Mouse (Mus musculus) intestine, embryonic 16.5 days (tissue): ENCODE measurements around the gene Mcrip2. TPM values are rescaled to one million over a fixed set of nuclear protein-coding genes. Genes with fewer than 3 reads are reported as not detected.

Experiments
- ATAC-seq: fragments of 200-750 bp; cut with Nextera tagmentation; 2 replicates; pipeline ENCODE4 v1.8.0; 2017; ENCODE audit warnings: moderate TSS enrichment, moderate library complexity
- H3K27ac ChIP-seq: fragments of 300-500 bp; sonication (generic); 2 replicates; pipeline ENCODE4 v1.5.1; 2014; ENCODE audit warnings: mild to moderate bottlenecking, low read length
- H3K27me3 ChIP-seq: fragments of 300-500 bp; sonication (generic); replicated peaks from 2 replicates; pipeline ENCODE4 v1.6.1; 2014; ENCODE audit warnings: low read length, control low read depth, mixed read lengths; ENCODE audit not compliant: control insufficient read depth, insufficient read depth
- H3K36me3 ChIP-seq: fragments of 300-500 bp; sonication (generic); 2 replicates; pipeline ENCODE4 v1.6.1; 2014; ENCODE audit warnings: low read length, control low read depth; ENCODE audit not compliant: control insufficient read depth, insufficient read depth
- H3K4me1 ChIP-seq: fragments of 300-500 bp; sonication (generic); 2 replicates; pipeline ENCODE4 v1.6.1; 2014; ENCODE audit warnings: low read length, control low read depth, mixed read lengths; ENCODE audit not compliant: control insufficient read depth, insufficient read depth
- H3K4me2 ChIP-seq: fragments of 300-500 bp; sonication (generic); 2 replicates; pipeline ENCODE4 v1.6.1; 2014; ENCODE audit warnings: low read depth, low read length, control low read depth
- H3K4me3 ChIP-seq: fragments of 300-500 bp; sonication (generic); 2 replicates; pipeline ENCODE4 v1.5.1; 2014; ENCODE audit warnings: mild to moderate bottlenecking, low read length
- H3K9ac ChIP-seq: fragments of 300-500 bp; sonication (generic); 2 replicates; pipeline ENCODE4 v1.6.1; 2014; ENCODE audit warnings: low read depth, low read length
- H3K9me3 ChIP-seq: fragments of 300-500 bp; sonication (generic); 2 replicates; pipeline ENCODE4 v1.6.1; 2016; ENCODE audit warnings: low read length, control low read depth; ENCODE audit not compliant: control insufficient read depth
- WGBS: fragments of 180-500 bp; shearing (Covaris S2); extraction: QIAGEN DNeasy Blood & Tissue Kit; methylation state at CpG from one replicate; pipeline ENCODE4 v1.1.7; 2014; 5-methylcytosine and 5-hydroxymethylcytosine counted together
- polyA plus RNA-seq: library from polyadenylated mRNA; unstranded; fragments of >200 nt; fragmentation: Nextera tagmentation; extraction: Ambion mirVana; gene quantifications from 2 replicates; pipeline ENCODE4 v1.2.1, GENCODE M21; 2015

Mcrip2 gene
- polyA plus RNA-seq, 1 experiment from 2014 or later = 89.3 TPM

DNA sequence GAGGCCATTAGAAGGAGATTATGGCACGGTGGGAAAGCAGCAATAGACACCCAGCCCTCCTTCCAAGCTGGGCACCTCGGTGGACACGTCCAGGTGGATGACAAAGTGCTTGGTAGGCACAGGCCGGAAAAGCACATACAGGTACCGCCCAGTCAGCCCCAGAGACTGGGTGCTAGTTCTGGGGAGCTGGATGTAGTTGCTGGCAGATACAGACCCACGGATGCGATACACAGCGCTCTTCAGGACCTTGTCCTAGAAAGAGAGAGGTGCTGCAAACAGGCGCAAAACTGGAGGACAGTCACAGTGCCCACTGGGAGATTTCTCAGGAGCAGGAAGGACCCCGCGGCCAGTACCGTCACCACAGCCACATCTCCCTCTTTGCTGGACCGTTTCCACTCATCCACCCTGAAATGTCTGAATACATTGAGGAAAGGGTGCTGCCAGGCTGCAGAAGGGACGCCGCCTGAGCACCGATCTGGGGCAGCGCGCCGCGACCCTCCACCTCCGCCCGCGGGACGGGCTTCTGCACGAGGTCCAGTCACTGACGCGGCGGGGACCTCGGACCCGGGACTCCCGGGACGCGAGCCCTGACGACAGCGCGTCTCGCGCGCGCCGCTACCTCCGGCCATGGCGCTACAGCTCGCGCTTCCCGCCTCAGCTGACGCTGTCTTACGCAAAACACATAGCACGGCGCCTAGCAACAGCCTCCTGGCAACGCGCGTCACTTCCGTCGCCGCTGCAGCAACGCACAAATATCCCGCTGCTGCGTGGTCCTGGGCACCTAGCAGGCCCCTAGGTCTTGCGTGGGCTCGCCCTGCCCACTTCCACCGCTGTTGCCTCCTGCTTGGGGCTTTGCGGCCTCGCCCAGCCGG is 7.5 kb downstream of the Mcrip2 start, which contains the start of gene Wdr90:
TSS of gene Wdr90 (minus strand) at position 670 of the 872 bp plus-strand sequence.
- peak within 1 kb of the TSS; percentile 86 for H3K9ac ChIP-seq
- H3K4me2 ChIP-seq = peak within 1 kb of the TSS; percentile 96
- H3K27ac ChIP-seq = peak within 1 kb of the TSS; percentile 78
- peaks cover 24% of the 10 kb centered on the region for H3K4me1 ChIP-seq
- ATAC-seq = peak; percentile 92
- H3K4me3 ChIP-seq = peak within 1 kb of the TSS; percentile 75
- no peaks in the 10 kb centered on the region for H3K9me3 ChIP-seq
- 2% methylated on average over 65 of the region's 65 CpGs for WGBS
- H3K36me3 ChIP-seq = no peaks in the 10 kb centered on the region
- no peaks in the 10 kb centered on the region for H3K27me3 ChIP-seq

- Histone ChIP-seq H3K36me3 (no peaks in the 10 kb centered on the region), H3K27ac (no peak overlapping the region), H3K27me3 (no peaks in the 10 kb centered on the region), H3K9me3 (no peaks in the 10 kb centered on the region), H3K4me1 (peaks cover 21% of the 10 kb centered on the region), H3K9ac (peak overlapping the region; percentile 86), H3K4me2 (0 out of 2 replicates have a peak overlapping the region, but pooled peaks have one; percentile 96), H3K4me3 (0 out of 2 replicates have a peak overlapping the region, but pooled peaks have one; percentile 75)
- WGBS = 87% methylated on average over 6 of the region's 6 CpGs
- no peak for ATAC-seq
Measured at GRCm38 (mm10) chr17:25860229-25860628, 8.3 kb downstream of the Mcrip2 start.

DNA sequence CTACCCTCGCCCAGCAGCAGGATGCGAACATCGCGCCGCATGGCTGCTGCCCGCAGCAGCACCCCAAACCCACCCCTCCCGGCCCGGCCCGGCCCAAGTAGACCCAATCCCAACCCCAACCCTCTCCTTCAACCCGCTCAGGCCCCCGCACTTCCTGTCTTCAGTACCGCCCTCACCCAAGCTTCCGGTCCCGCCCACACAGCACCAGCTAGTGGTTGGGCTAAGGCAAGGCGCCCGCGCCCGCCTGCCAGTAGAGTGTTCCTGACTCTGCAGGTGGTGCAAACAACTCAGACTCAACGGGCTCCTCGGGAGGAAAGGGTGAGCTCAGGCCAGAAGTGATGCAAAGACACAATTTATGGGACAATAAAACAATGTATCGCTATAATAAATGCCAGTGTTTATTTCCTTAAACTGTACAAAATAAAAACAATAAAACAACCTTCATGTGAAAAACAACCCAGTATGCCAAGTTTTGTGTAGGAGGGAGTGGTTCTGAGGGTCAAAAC is 24.1 kb downstream of the Mcrip2 start, which contains the start of gene Rhot2:
TSS of gene Rhot2 (minus strand) at position 456 of the 506 bp plus-strand sequence.
- H3K27ac ChIP-seq = peak within 1 kb of the TSS; percentile 86
- peak within 1 kb of the TSS; percentile 93 for H3K9ac ChIP-seq
- no peaks in the 10 kb centered on the region for H3K27me3 ChIP-seq
- peak; percentile 97 for ATAC-seq
- under 1% methylated on average over 21 of the region's 21 CpGs for WGBS
- H3K4me2 ChIP-seq = peak within 1 kb of the TSS; percentile 79
- no peaks in the 10 kb centered on the region for H3K9me3 ChIP-seq
- peak within 1 kb of the TSS; percentile 85 for H3K4me3 ChIP-seq
- H3K36me3 ChIP-seq = peaks cover 14% of the 10 kb centered on the region; the same call in 1 of the 2 replicates
- peaks cover 13% of the 10 kb centered on the region for H3K4me1 ChIP-seq

DNA sequence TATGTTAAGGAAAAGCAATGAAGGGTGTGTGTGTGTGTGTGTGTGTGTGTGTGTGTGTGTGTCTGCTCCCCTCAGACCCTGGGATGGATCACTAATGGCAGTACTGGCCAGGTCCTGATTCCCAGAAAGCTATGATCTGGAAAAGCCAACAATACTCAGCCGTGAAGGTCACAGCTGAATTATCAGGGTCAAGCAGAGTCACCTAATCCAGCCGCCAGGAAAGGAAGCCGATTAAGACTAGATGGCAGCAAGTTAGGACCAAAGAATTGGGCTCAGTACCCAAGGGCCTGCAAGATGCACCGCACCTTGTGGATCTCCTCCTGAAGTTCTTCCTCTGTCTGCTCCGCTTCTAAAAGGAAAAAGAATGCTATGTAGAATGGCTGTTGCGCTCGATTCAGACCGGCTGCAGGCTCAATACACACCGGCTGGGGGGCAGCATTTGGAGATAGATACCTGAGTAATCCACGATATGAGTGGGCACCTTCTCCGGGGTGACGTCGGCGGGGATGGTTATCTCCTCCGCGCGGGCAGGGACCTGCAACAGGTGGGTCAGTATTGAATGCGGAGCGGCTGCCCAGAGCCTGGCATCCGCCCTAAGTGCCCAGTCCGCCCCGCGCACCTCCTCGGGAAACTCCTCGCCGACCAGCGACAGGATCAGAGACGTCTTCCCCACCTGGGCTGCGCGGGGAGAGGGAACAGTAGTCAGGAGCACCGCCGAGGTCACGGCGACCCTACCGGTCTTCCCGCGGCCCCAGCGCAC is 24.7 kb downstream of the Mcrip2 start:
- 2% methylated on average over 38 of the region's 38 CpGs for WGBS
- Histone ChIP-seq H3K9me3 (no peaks in the 10 kb centered on the region), H3K9ac (peak overlapping the region; percentile 93), H3K4me3 (peak overlapping the region; percentile 85), H3K36me3 (peaks cover 19% of the 10 kb centered on the region; the same call in 1 of the 2 replicates), H3K27ac (peak overlapping the region; percentile 86), H3K4me1 (peaks cover 13% of the 10 kb centered on the region), H3K4me2 (peak overlapping the region; percentile 79), H3K27me3 (no peaks in the 10 kb centered on the region)
- peak; percentile 57 for ATAC-seq

DNA sequence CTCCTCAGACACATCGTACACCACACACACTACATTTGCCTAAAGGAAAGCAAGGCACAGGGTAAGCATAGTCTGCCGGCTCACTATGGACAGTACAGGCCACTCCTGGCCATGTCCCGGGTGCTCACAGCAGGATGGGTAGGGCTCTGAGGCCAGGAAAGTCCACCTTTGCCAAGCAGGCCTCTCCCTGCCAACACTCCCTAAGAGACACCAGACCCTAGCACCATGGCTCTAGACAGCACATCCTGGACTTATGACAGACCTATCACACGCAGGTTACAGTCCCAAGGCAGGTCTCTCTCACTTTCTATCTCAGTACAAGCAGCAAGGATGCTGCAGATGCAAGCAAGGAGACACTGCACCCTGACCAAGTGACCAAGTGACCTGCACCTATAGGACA is 25.4 kb downstream of the Mcrip2 start:
- peak overlapping the region; percentile 79 for H3K4me2 ChIP-seq
- no peaks in the 10 kb centered on the region for H3K9me3 ChIP-seq
- H3K4me1 ChIP-seq = peaks cover 13% of the 10 kb centered on the region
- no peaks in the 10 kb centered on the region for H3K27me3 ChIP-seq
- peaks cover 19% of the 10 kb centered on the region; the same call in 1 of the 2 replicates for H3K36me3 ChIP-seq
- no peak for ATAC-seq
- 92% methylated on average over 4 of the region's 4 CpGs for WGBS
- no peak overlapping the region for H3K27ac ChIP-seq
- peak overlapping the region; percentile 93 for H3K9ac ChIP-seq
- H3K4me3 ChIP-seq = peak overlapping the region; percentile 85

- H3K36me3 ChIP-seq = peaks cover 19% of the 10 kb centered on the region; the same call in 1 of the 2 replicates
- 85% methylated on average over 3 of the region's 3 CpGs for WGBS
Measured at GRCm38 (mm10) chr17:25842509-25842908, 26.1 kb downstream of the Mcrip2 start.

DNA sequence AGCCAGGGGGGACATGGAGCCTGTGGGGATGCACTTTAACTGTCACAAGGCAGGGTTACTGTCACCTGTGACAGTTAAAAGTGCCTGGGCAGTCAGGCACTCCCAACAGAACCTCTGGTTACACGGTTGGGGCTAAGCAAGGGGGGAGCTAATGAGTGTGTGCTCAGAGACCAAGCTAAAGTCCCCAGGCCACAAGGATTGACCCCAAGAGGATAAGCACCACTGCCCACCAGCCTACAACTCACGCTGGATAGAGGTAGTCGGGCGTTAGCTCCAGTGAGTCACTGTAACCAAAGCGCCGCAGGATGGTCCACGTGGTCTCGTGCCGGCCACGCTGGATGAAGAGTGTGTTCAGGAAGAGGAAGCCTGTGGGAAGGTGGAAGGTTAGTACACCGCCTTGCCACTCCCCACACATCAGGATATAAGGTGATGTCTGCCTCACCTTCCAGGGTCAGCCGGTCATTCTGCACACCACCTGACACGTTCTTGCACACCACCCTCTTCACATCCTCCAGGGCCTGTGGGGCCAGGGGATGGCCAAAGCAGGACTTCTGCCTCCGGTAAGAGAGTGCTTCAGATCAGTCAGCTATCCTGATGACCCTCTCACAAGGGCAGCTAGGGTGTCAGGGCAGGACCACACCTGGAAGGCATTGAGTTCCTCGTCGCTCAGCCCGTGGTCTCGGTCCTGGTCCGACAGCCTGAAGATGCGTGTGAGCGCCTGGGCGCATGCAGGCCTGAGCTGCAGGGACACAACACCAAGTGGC is 27.3 kb downstream of the Mcrip2 start, which contains the start of gene Gm20683:
TSS of gene Gm20683 (minus strand) at position 647 of the 764 bp plus-strand sequence.
- H3K27ac ChIP-seq = no peak within 1 kb of the TSS
- H3K27me3 ChIP-seq = no peaks in the 10 kb centered on the region
- H3K36me3 ChIP-seq = peaks cover 19% of the 10 kb centered on the region; the same call in 1 of the 2 replicates
- ATAC-seq = no peak
- no peak within 1 kb of the TSS for H3K9ac ChIP-seq
- H3K4me1 ChIP-seq = peaks cover 27% of the 10 kb centered on the region
- 94% methylated on average over 22 of the region's 22 CpGs for WGBS
- H3K9me3 ChIP-seq = no peaks in the 10 kb centered on the region
- H3K4me2 ChIP-seq = no peak within 1 kb of the TSS
- H3K4me3 ChIP-seq = no peak within 1 kb of the TSS

More at GRCm38 (mm10) chr17:25842509-25842908, 26.1 kb downstream of the Mcrip2 start:
- no peak overlapping the region for H3K9ac ChIP-seq
- H3K27me3 ChIP-seq = no peaks in the 10 kb centered on the region
- H3K27ac ChIP-seq = no peak overlapping the region
- no peak for ATAC-seq
- peaks cover 15% of the 10 kb centered on the region for H3K4me1 ChIP-seq
- no peak overlapping the region for H3K4me3 ChIP-seq
- H3K4me2 ChIP-seq = no peak overlapping the region
- no peaks in the 10 kb centered on the region for H3K9me3 ChIP-seq

- Histone ChIP-seq H3K27me3 (no peaks in the 10 kb centered on the region), H3K4me2 (no peak overlapping the region), H3K27ac (no peak overlapping the region), H3K36me3 (peaks cover 19% of the 10 kb centered on the region; the same call in 1 of the 2 replicates), H3K4me1 (peaks cover 35% of the 10 kb centered on the region), H3K9ac (no peak overlapping the region), H3K4me3 (no peak overlapping the region), H3K9me3 (no peaks in the 10 kb centered on the region)
- WGBS = 94% methylated on average over 6 of the region's 6 CpGs
- ATAC-seq = no peak
Measured at GRCm38 (mm10) chr17:25840519-25840918, 28.0 kb downstream of the Mcrip2 start.
